Mouse (Mus musculus) bone marrow, adult 2 months (tissue): Measurements from ENCODE around the gene Slc7a4. TPM values are rescaled to one million over a fixed set of nuclear protein-coding genes. Genes with fewer than 3 reads are reported as not detected.

Experiments used
- H3K27ac ChIP-seq: fragments of 200-500 bp; 2 replicates; pipeline ENCODE4 v1.5.1; 2012; ENCODE audit warnings: low read depth, mild to moderate bottlenecking, control low read depth, inconsistent platforms, low read length; ENCODE audit not compliant: control insufficient read depth, poor library complexity, insufficient read depth
- H3K4me1 ChIP-seq: fragments of 200-500 bp; 2 replicates; pipeline ENCODE4 v1.6.1; 2011; ENCODE audit warnings: low read length; ENCODE audit not compliant: control insufficient read depth, insufficient read depth
- H3K4me3 ChIP-seq: fragments of 200-500 bp; replicated peaks from 2 replicates; pipeline ENCODE3; 2011; ENCODE audit warnings: mild to moderate bottlenecking, low read depth, low read length, control low read depth; ENCODE audit not compliant: control insufficient read depth
- CTCF ChIP-seq: fragments of 200-500 bp; IDR thresholded peaks from 2 replicates; pipeline ENCODE4 v1.5.1; 2011; ENCODE audit warnings: low read length, control low read depth; ENCODE audit not compliant: control insufficient read depth, insufficient read depth
- POLR2A ChIP-seq: fragments of 200-500 bp; IDR thresholded peaks from 2 replicates; pipeline ENCODE4 v1.6.1; 2011; ENCODE audit warnings: low read depth, mild to moderate bottlenecking, control low read depth, low read length, borderline replicate concordance; ENCODE audit not compliant: control insufficient read depth
- WGBS: fragments of 180-500 bp; shearing (Covaris S2); methylation state at CpG from one replicate; pipeline ENCODE4 v1.1.7; 2018; 5-methylcytosine and 5-hydroxymethylcytosine counted together
- polyA plus RNA-seq: library from polyadenylated mRNA; stranded (reverse); fragments of >200 nt; gene quantifications from 2 replicates; pipeline ENCODE4 v1.2.4, GENCODE M21; 2011; ENCODE audit warnings: low replicate concordance; ENCODE audit not compliant: missing spikeins, insufficient read depth, insufficient read length

Gene Slc7a4
- polyA plus RNA-seq, 1 experiment, result 4.6 TPM

DNA sequence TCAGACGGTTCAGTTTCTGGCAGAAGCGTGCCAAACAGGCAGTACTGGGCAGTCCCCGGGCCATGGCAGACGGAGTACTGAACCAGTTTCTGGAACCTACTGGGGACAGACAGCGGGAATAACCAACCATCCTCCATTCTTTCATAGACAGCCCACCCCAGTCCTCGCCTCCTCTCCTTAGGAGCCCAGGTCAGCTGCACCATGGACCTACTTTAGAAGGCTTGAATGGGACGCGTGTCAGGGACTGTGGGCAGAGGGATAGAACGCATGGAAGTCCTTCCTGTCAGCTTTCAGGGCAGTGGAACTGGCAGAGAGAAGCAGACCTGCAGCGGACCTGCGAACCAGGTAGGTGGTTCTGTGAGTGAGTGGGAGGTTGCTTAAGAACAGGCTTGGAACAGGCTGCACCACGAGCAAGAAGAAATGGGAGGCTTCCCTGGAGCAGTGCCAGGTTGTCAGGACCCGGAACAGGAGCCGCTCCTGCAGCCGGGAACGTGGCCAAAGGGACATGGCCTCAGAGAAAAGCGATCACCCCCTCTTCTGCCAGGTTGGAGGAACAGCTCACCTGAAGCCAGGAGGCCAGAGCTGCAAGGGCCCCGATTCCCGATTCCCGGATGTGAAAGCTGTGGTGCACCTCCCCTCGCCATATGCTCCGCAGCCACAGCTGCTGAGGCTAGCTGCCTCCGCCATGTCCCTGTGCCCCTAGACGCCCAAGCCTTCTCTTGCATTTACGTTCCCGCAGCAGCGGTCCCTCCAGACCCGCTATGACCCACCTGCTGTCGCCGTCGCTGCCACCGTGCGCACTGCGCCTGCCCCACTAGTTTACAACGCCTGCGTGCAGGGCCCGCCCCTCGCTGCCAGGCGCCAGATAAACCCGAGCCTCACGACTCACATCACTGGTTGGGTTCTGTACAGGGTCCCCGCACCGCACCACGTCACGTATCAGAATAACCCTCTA is 6.9 kb downstream of the Slc7a4 start:
- no peak overlapping the region for H3K27ac ChIP-seq
- WGBS, result 17% methylated on average over 45 of the region's 45 CpGs
- no peaks in the 10 kb centered on the region; the same call in 1 of the 2 replicates for H3K4me1 ChIP-seq
- peak overlapping the region; percentile 60 for H3K4me3 ChIP-seq
- TF ChIP-seq POLR2A, result no peak
- no peak for TF ChIP-seq CTCF

DNA sequence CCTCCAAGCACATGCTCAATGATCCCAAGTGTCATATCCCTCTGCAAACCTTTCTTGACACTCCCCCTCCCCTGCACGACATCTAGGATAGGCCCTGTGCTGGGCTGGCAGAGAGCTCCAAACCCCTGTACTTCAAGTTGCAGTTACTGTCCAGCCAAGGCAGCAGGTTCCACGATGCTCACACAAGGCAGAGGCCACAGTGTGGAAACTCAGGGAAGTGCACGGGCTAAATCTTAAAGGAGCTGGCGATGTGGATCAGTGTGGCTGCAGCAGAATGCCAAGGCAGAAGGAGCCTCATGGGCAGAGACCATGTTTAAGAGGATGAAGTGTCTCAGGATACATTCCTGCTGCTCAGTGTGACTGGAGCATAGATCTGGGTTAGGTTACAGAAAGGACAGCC is 16.8 kb downstream of the Slc7a4 start:
- Histone ChIP-seq H3K4me3 (no peak overlapping the region), H3K4me1 (no peaks in the 10 kb centered on the region), H3K27ac (no peak overlapping the region)
- TF ChIP-seq CTCF (no peak), POLR2A (no peak)
- WGBS, result 44% methylated on average over 4 of the region's 4 CpGs

DNA sequence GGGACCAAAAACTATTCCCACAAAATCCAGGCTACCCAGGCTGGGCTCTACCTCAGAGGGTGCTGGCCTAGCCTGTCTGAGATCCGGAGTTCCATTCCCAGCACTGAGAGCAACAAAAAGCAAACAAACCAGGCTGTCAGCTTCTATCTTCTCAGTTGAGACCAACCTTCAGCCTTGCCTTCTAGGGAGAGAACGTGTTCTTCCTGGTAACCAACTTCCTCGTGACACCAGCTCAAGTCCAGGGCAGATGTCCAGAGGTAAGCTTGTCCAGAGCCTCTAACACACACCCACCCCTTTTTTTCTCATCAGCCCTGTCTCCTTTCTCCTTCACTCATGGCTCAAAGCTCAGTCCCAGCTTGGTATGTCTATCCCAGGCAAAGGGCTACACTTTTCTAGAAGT is 18.2 kb downstream of the Slc7a4 start:
- no peak overlapping the region for H3K4me3 ChIP-seq
- 43% methylated on average over 3 of the region's 3 CpGs for WGBS
- H3K27ac ChIP-seq, result no peak overlapping the region
- no peak for TF ChIP-seq CTCF
- TF ChIP-seq POLR2A, result no peak
- no peaks in the 10 kb centered on the region for H3K4me1 ChIP-seq

DNA sequence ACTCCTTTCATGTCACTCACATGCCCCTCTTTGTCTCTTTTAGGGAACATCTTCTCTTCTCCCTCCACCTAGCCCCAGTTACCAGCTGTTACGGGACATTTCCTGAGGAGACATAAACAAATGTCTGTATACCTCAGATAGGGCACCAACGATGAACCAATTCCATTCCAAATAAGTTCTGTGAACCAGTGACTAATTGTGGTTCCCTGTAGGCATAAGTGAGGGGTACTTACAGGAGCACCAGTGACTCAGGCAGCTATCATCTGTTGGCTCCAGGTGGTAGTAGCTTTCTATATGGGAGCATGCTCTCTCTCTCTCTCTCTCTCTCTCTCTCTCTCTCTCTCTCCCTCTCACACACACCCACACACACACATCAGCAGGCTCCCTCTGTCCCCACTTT is 18.8 kb downstream of the Slc7a4 start:
- no peak for TF ChIP-seq POLR2A
- TF ChIP-seq CTCF, result no peak
- Histone ChIP-seq H3K27ac (no peak overlapping the region), H3K4me3 (no peak overlapping the region), H3K4me1 (no peaks in the 10 kb centered on the region)
- WGBS, result 49% methylated on average over 2 of the region's 2 CpGs

DNA sequence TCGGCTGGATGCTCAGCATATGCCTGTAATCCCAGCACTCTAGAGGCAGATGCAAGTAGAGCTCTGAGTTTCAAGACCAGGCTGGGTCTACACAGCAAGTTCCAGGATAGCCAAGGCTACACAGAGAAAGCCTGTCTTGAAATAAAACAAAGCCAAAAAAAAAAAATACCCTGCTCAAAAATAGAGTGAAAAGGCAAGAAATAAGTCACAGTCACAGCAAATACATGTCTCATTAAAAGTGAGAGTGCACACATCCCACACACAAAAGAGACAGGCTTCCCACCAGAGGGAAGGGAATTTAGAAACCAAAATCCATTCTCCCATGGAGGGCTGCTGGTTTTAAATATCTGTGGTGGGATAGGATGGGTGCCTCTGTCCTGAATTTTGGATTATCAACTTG is 19.4 kb downstream of the Slc7a4 start:
- Histone ChIP-seq H3K27ac (no peak overlapping the region), H3K4me1 (no peaks in the 10 kb centered on the region; the same call in 1 of the 2 replicates), H3K4me3 (no peak overlapping the region)
- no peak for TF ChIP-seq POLR2A
- TF ChIP-seq CTCF, result no peak
- WGBS, result 62% methylated on average over 1 of the region's 1 CpGs

DNA sequence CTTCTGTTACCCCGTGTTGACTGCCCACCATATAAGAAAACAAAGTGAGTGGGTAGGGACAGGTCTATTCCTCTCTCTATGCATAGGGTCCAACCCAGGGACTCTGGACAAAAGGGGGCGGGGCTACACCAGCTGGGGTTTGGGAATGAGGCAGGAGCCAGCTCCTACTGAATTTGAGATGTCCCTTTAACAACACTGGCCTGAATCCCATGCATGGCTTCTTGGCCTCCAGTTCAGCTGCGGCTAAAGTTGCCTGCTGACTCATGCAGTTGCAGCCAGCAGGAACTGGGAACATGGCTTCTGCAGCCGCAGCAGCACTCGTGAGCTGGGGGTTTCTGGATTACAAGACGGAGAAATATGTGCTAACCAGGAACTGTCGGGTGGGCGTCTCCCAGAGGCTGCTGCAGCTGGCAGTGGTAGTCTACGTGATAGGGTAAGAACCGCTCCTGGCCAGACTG is 21.2 kb downstream of the Slc7a4 start, which contains the start of gene P2rx6:
P2rx6 (plus strand) TSS at position 135 of the 458 bp plus-strand sequence.
- no peaks in the 10 kb centered on the region; the same call in 1 of the 2 replicates for H3K4me1 ChIP-seq
- TF ChIP-seq POLR2A (no peak), CTCF (no peak)
- no peak within 1 kb of the TSS for H3K4me3 ChIP-seq
- 3% methylated on average over 10 of the region's 10 CpGs for WGBS
- H3K27ac ChIP-seq, result no peak within 1 kb of the TSS

DNA sequence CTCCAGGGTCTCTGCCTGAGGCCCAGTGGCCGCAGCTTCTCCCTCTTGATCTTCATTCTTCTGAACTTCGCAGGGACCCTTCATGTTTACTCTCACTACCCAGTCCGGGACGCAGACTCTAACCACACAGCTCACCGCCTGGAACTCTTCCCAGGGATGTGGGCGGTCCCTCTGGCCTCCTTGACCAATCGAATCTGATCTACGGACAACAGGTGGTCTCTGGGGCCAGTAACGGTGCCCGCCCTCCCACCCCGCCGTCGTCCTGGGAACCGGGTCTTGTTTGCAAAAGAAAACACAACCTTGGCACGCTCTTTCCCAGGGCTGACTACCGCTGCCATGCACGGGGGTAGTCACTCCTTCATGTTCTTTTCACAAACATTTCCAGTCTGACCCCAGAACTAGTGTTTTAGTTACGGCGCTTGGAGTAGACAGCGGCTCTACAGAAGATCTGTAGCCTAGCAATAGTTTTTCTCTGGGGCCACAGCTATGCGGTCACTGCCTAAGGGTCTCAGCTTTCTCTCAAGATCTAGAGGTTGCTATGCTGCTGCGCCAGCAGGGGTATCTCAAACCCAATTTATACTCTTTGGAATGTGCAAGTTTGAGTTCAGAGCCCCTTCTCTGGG is 21.8 kb downstream of the Slc7a4 start, which contains the start of gene Lrrc74b:
Lrrc74b (minus strand) TSS at position 120 of the 623 bp plus-strand sequence.
- H3K27ac ChIP-seq, result no peak within 1 kb of the TSS
- TF ChIP-seq POLR2A (no peak), CTCF (no peak)
- 8% methylated on average over 22 of the region's 22 CpGs for WGBS
- no peak within 1 kb of the TSS for H3K4me3 ChIP-seq
- no peaks in the 10 kb centered on the region; the same call in 1 of the 2 replicates for H3K4me1 ChIP-seq

DNA sequence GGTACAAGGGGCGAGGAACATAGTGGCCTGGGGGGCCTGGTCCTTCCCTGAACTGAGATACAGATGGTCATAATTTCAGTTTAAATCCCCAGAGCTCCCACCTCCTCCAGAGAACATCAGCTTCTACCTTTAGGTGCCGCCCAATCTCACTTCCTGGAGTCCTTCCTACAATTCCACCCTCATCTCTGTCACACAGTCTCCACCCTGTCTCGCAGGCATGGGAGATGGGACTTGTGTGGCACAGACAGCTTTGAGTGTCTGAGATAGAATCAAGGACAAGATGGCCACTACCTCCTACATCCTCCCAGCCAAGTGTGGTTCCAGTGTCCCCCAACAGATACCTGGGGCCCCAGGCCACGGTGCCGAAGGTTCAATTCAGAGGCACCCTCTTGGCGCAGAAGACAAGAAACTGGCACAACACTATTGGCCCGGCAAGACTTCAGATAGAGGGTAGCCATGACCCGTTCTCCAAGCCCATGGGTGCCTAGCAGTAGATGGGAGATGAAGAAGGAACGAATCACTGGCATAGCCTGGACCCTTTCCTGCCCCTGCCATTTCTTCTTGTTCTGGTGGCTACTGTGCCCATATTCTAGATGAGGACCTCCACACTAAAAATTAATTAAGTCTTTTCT is 23.5 kb downstream of the Slc7a4 start:
- H3K27ac ChIP-seq, result no peak overlapping the region
- WGBS, result 76% methylated on average over 9 of the region's 9 CpGs
- H3K4me1 ChIP-seq, result no peaks in the 10 kb centered on the region; the same call in 1 of the 2 replicates
- no peak overlapping the region for H3K4me3 ChIP-seq
- TF ChIP-seq POLR2A (no peak), CTCF (no peak)
